Mouse (Mus musculus): ENCODE measurements around the gene Gstt2. TPM values are rescaled to one million over a fixed set of nuclear protein-coding genes. Genes with fewer than 3 reads are reported as not detected.
"Not testable (repeated sequence)": the region's sequence is repeated elsewhere in the genome, so short reads cannot be mapped to it uniquely, and the experiment has no call there.

Gstt2 gene
- polyA plus RNA-seq, 2 experiments: 36.4 to 43.7 TPM

GRCm38 (mm10) chr10:75860746-75861145, 23.5 kb upstream of the Gstt2 start:
- ATAC-seq (ENCODE audit: insufficient read depth) (no peak), DNase-seq (ENCODE audit: low read depth in 3 of 3, low spot score in 3 of 3) (no peak)
- Histone ChIP-seq H3K9ac (replicated peaks) (no peak overlapping the region), H3K4me3 (ENCODE audit: insufficient read depth in 1 of 2, low read depth in 2 of 2, low read length in 2 of 2) (no peak overlapping the region), H3K4me1 (replicated peaks; ENCODE audit: control insufficient read depth in 2 of 2, insufficient read depth in 2 of 2, low read length in 1 of 2) (peaks cover 3 to 17% of the 10 kb centered on the region in 2 experiments; a peak in 3 of 4 replicates), H3K4me2 (ENCODE audit: low read depth) (peak overlapping the region; percentile 88; the same call in 1 of the 2 replicates), H3K36me3 (replicated peaks; ENCODE audit: control insufficient read depth, insufficient read depth, low read depth) (0 out of 2 replicates have a peak, but pooled peaks cover 4% of the 10 kb centered on the region), H3K9me3 (ENCODE audit: control insufficient read depth, low read length) (no peaks in the 10 kb centered on the region), H3K27me3 (ENCODE audit: control insufficient read depth, insufficient read depth, low read length) (no peaks in the 10 kb centered on the region), H3K27ac (no peak overlapping the region)
- TF ChIP-seq EP300 (IDR thresholded peaks at IDR 0.05; ENCODE audit: low read depth) (no peak), CTCF (IDR thresholded peaks at IDR 0.05; ENCODE audit: low read depth) (no peak)
- WGBS (ENCODE audit: insufficient replicate concordance): 50% methylated on average over 7 of the region's 7 CpGs

- ATAC-seq (ENCODE audit: insufficient read depth) (peak; percentile 95), DNase-seq (ENCODE audit: low read depth in 3 of 3, low spot score in 3 of 3) (peak; percentile 74 to 80 (median 75))
- H3K9me3 ChIP-seq (ENCODE audit: control insufficient read depth, low read length); H3K27me3 ChIP-seq (ENCODE audit: control insufficient read depth, insufficient read depth, low read length); H3K36me3 ChIP-seq (replicated peaks; ENCODE audit: control insufficient read depth, insufficient read depth, low read depth): not testable (repeated sequence)
- H3K9ac ChIP-seq (replicated peaks): peak within 1 kb of the TSS; percentile 87
- H3K4me3 ChIP-seq (ENCODE audit: insufficient read depth in 1 of 2, low read depth in 2 of 2, low read length in 2 of 2): peak within 1 kb of the TSS; percentile 70 to 75
- TF ChIP-seq CTCF (IDR thresholded peaks at IDR 0.05; ENCODE audit: low read depth): peak; percentile 10; the same call in 1 of the 2 replicates
- H3K4me2 ChIP-seq (ENCODE audit: low read depth): peak within 1 kb of the TSS; percentile 88
- H3K4me1 ChIP-seq (replicated peaks; ENCODE audit: control insufficient read depth in 2 of 2, insufficient read depth in 2 of 2, low read length in 1 of 2): peaks cover 3 to 17% of the 10 kb centered on the region in 2 experiments; a peak in 3 of 4 replicates
- H3K27ac ChIP-seq: peak within 1 kb of the TSS; percentile 64
- WGBS (ENCODE audit: insufficient replicate concordance): under 1% methylated on average over 43 of the region's 46 CpGs
These were observed 22.7 kb upstream of the Gstt2 start, which contains the start of gene Mif for GRCm38 (mm10) chr10:75859786-75860470. Gene Mif (minus strand): TSS chr10:75860240.

DNA sequence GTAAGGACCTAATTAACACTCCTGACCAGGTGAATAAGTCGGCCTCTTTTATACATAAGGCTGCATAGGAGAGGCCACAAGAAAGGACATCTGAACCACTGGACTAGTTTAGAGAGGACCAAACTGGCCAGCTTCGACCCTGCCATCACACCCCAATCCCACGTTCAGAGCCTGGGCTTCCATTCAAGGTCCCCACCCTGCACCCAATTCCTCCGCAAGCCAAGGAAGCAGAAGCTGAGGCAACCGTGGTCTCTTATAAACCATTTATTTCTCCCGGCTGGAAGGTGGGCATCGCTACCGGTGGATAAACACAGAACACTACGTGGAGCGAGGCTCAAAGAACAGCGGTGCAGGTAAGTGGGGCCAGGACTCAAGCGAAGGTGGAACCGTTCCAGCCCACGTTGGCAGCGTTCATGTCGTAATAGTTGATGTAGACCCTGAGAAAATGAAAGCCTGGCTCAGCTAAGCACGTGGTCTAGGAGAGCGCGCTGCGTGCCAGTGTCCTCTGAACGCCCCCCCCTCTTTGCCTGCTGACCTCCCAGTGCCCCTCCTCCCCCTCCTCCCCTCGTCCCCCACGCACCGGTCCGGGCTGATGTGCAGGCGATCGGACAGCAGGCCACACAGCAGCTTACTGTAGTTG, 22.0 kb upstream of the Gstt2 start:
- no peaks in the 10 kb centered on the region for H3K27me3 ChIP-seq (ENCODE audit: control insufficient read depth, insufficient read depth, low read length)
- H3K9ac ChIP-seq (replicated peaks): peak overlapping the region; percentile 87
- H3K9me3 ChIP-seq (ENCODE audit: control insufficient read depth, low read length): no peaks in the 10 kb centered on the region
- DNase-seq (ENCODE audit: low read depth in 3 of 3, low spot score in 3 of 3): no peak
- peak overlapping the region; percentile 70 to 75 for H3K4me3 ChIP-seq (ENCODE audit: insufficient read depth in 1 of 2, low read depth in 2 of 2, low read length in 2 of 2)
- H3K4me2 ChIP-seq (ENCODE audit: low read depth): peak overlapping the region; percentile 88
- no peak overlapping the region for H3K27ac ChIP-seq
- no peak for TF ChIP-seq CTCF (IDR thresholded peaks at IDR 0.05; ENCODE audit: low read depth)
- TF ChIP-seq EP300 (IDR thresholded peaks at IDR 0.05; ENCODE audit: low read depth): no peak
- peaks cover 3 to 17% of the 10 kb centered on the region in 2 experiments; a peak in 3 of 4 replicates for H3K4me1 ChIP-seq (replicated peaks; ENCODE audit: control insufficient read depth in 2 of 2, insufficient read depth in 2 of 2, low read length in 1 of 2)
- WGBS (ENCODE audit: insufficient replicate concordance): 1% methylated on average over 26 of the region's 27 CpGs
- ATAC-seq (ENCODE audit: insufficient read depth): peak; percentile 27
- 0 out of 2 replicates have a peak, but pooled peaks cover 4% of the 10 kb centered on the region for H3K36me3 ChIP-seq (replicated peaks; ENCODE audit: control insufficient read depth, insufficient read depth, low read depth)

DNA sequence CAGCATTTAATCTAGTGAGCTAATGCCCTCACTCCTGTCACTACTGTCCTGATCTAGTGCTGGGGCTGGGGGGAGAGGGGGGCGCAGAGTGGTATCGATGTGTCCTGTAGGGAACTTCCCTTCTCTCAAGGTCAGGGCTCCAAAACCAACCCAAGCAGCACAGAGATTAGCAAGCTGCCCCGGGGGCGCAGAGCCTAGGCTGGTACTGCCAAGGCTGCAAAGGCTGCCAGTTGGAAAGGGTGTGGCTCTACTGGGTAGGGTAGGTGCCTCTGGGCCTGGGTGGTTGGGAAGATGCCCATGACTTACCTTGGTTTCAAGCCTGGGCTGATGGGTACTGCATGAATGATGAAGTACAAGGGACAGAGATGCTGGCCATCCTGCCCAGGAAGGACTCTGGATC, 20.4 kb upstream of the Gstt2 start:
- no peak overlapping the region for H3K27ac ChIP-seq
- H3K4me2 ChIP-seq (ENCODE audit: low read depth): no peak overlapping the region
- no peak overlapping the region for H3K4me3 ChIP-seq (ENCODE audit: insufficient read depth in 1 of 2, low read depth in 2 of 2, low read length in 2 of 2)
- WGBS (ENCODE audit: insufficient replicate concordance): 82% methylated on average over 4 of the region's 4 CpGs
- ATAC-seq (ENCODE audit: insufficient read depth) (no peak), DNase-seq (ENCODE audit: low read depth in 3 of 3, low spot score in 3 of 3) (no peak)
- H3K9ac ChIP-seq (replicated peaks): no peak overlapping the region
- H3K4me1 ChIP-seq (replicated peaks; ENCODE audit: control insufficient read depth in 2 of 2, insufficient read depth in 2 of 2, low read length in 1 of 2): peaks cover 3 to 17% of the 10 kb centered on the region in 2 experiments; a peak in 3 of 4 replicates
- no peaks in the 10 kb centered on the region for H3K9me3 ChIP-seq (ENCODE audit: control insufficient read depth, low read length)
- 0 out of 2 replicates have a peak, but pooled peaks cover 4% of the 10 kb centered on the region for H3K36me3 ChIP-seq (replicated peaks; ENCODE audit: control insufficient read depth, insufficient read depth, low read depth)
- H3K27me3 ChIP-seq (ENCODE audit: control insufficient read depth, insufficient read depth, low read length): no peaks in the 10 kb centered on the region
- TF ChIP-seq CTCF (IDR thresholded peaks at IDR 0.05; ENCODE audit: low read depth) (no peak), EP300 (IDR thresholded peaks at IDR 0.05; ENCODE audit: low read depth) (no peak)

- Histone ChIP-seq H3K4me2 (ENCODE audit: low read depth) (no peak overlapping the region), H3K4me1 (replicated peaks; ENCODE audit: control insufficient read depth in 2 of 2, insufficient read depth in 2 of 2, low read length in 1 of 2) (peaks cover 3 to 17% of the 10 kb centered on the region in 2 experiments; a peak in 3 of 4 replicates), H3K9ac (replicated peaks) (no peak overlapping the region), H3K9me3 (ENCODE audit: control insufficient read depth, low read length) (no peaks in the 10 kb centered on the region), H3K4me3 (ENCODE audit: insufficient read depth in 1 of 2, low read depth in 2 of 2, low read length in 2 of 2) (no peak overlapping the region), H3K27me3 (ENCODE audit: control insufficient read depth, insufficient read depth, low read length) (no peaks in the 10 kb centered on the region), H3K36me3 (replicated peaks; ENCODE audit: control insufficient read depth, insufficient read depth, low read depth) (0 out of 2 replicates have a peak, but pooled peaks cover 4% of the 10 kb centered on the region), H3K27ac (no peak overlapping the region)
- WGBS (ENCODE audit: insufficient replicate concordance): 68% methylated on average over 3 of the region's 3 CpGs
- TF ChIP-seq CTCF (IDR thresholded peaks at IDR 0.05; ENCODE audit: low read depth) (no peak), EP300 (IDR thresholded peaks at IDR 0.05; ENCODE audit: low read depth) (no peak)
- DNase-seq (ENCODE audit: low read depth in 3 of 3, low spot score in 3 of 3): no peak
- ATAC-seq (ENCODE audit: insufficient read depth): no peak
These were observed 19.8 kb upstream of the Gstt2 start for GRCm38 (mm10) chr10:75856976-75857375.

Measured in liver, embryonic 14.5 days (tissue).